Mouse (Mus musculus): ENCODE results near the gene Slc37a3.

- TF ChIP-seq CTCF (IDR thresholded peaks at IDR 0.05; ENCODE audit: low read depth, low read length) (no peak), POLR2A (IDR thresholded peaks at IDR 0.05; ENCODE audit: extremely low read depth, insufficient read depth, low read length) (peak; percentile 59; the same call in 1 of the 2 replicates)
Measured at GRCm38 (mm10) chr6:39377311-39377827, at the start of gene Slc37a3.

All from liver, adult 2 months (tissue).